Mouse (Mus musculus) gastrocnemius, adult 2 months (tissue): Measurements from ENCODE around the gene Hdac2. TPM values are rescaled to one million over a fixed set of nuclear protein-coding genes. Genes with fewer than 3 reads are reported as not detected.

ENCODE experiments used
- DNase-seq: peaks from one replicate; pipeline ENCODE4 v3.0.0; 2022
- H3K27ac ChIP-seq: fragments of 200-600 bp; 2 replicates; pipeline ENCODE4 v1.8.1; 2022; ENCODE audit warnings: mild to moderate bottlenecking
- H3K4me3 ChIP-seq: fragments of 200-600 bp; 2 replicates; pipeline ENCODE4 v1.8.1; 2022; ENCODE audit warnings: mild to moderate bottlenecking, moderate library complexity
- CTCF ChIP-seq: fragments of 200-600 bp; IDR thresholded peaks from 2 replicates; pipeline ENCODE4 v1.8.1; 2022; ENCODE audit warnings: antibody characterized with exemption, mild to moderate bottlenecking, moderate library complexity
- intact Hi-C: fragments of 180-260 bp; cut with DNase I; formaldehyde crosslinking; loops from one replicate; pipeline ENCODE4 v1.15.1; 2025
- long read RNA-seq, 2 experiments: library from polyadenylated mRNA; stranded (forward); transcript quantifications; one replicate each; pipeline ENCODE4 v2.0.0; 2021
- total RNA-seq, 2 experiments: library from RNA; stranded (reverse); gene quantifications; 2 replicates each; pipeline ENCODE4 v1.2.3; 2021

Gene Hdac2
- 10 to 100 TPM; 51.8 to 58.3 TPM for total RNA-seq
- long read RNA-seq, experiment 1, transcript Hdac2-201 (14 exons, 2,005 nt): major isoform, 88 of 96 reads
- long read RNA-seq, experiment 1, partial matches to known transcripts: 3 of 96 reads
- long read RNA-seq, experiment 1, other reads (novel, unspliced or antisense): 3 of 96 reads
- long read RNA-seq, experiment 2, transcript Hdac2-201 (14 exons, 2,005 nt): major isoform, 76 of 88 reads
- long read RNA-seq, experiment 2, partial matches to known transcripts: 7 of 88 reads
- long read RNA-seq, experiment 2, other reads (novel, unspliced or antisense): 4 of 88 reads

DNA sequence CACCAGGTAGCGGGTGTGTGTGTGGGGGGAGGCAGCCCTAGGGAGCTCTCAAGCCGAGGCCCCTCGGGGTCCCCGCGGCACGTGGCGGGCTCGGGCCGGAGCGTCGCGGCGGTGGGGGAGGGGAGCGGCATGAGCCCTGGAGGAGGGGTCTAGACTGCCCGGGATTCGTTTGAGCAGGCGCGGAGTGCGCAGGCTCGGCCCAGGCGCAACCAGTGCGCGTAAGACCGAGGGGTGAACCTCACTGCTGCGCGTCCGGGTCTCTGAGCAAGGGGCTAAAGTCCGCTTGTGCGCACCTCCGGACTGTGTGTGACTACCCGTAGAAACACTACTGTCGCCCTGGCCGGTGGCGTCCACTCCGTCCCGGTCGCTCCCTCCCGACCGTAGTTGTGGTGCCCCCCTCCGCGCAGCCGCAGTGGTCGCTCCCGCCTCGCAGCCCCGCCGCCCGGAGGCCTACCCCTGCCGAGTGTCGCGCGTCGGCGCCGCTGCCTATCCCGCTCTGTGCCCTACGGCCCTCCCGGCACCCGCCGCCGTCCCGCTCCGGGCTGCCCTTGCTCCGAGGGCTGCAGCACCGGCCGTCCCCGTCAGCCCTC lies at the start of gene Hdac2:
Gene Hdac2 (plus strand): TSS at position 459 of the 590 bp plus-strand sequence.
- DNase-seq: peak; percentile 93
- intact Hi-C loops: loop anchor here (5.0 kb wide), 1 partner anchor 77 kb away; no protein-coding TSS in a partner anchor
- Histone ChIP-seq H3K27ac (peak within 1 kb of the TSS; percentile 100), H3K4me3 (peak within 1 kb of the TSS; percentile 94)
- TF ChIP-seq CTCF: no peak

DNA sequence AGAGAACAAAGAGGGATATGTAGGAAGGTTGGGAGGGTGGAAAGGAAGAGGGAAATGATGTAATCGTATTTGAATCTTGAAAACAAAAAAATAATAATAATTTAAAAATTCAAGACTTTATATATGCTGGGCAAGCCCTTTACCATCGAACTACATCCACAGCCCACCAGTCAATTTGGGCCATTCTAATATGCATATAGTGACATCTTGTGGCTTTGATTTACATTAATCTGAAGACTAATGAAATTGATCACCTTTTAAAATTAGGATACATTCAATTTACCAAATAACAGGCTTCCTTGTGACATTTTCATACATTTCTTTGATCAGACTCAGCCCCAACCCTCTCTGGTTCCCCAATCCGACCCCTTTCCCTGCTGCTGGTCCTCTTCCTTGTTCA lies 46.1 kb upstream of the Hdac2 start:
- no peak overlapping the region for H3K4me3 ChIP-seq
- DNase-seq: no peak
- no peak overlapping the region for H3K27ac ChIP-seq
- TF ChIP-seq CTCF: peak; percentile 52
- intact Hi-C loops: loop anchor here (5.0 kb wide), 2 partner anchors 86 to 376 kb away; no protein-coding TSS in a partner anchor

DNA sequence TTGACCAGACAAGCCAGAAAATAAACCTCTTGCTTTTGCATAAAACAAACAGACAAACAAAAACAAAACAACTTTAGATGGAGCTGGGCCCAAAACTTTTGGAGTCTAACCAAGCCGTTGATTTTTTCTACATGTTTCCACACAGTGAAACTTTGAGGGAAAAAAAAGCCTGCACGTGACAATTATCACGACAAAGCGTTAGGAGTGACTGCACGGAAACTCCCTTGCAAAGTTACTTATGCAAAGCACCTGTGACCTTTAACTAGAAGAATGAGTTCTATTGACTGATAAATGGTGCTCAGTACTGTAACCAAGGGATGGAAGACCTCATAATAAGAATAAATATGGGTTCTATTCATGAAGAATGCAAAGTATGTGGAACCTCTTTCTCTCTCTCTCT lies 38.5 kb upstream of the Hdac2 start:
- Histone ChIP-seq H3K27ac (no peak overlapping the region), H3K4me3 (no peak overlapping the region)
- intact Hi-C loops: no loop called here
- DNase-seq: no peak
- no peak for TF ChIP-seq CTCF

DNA sequence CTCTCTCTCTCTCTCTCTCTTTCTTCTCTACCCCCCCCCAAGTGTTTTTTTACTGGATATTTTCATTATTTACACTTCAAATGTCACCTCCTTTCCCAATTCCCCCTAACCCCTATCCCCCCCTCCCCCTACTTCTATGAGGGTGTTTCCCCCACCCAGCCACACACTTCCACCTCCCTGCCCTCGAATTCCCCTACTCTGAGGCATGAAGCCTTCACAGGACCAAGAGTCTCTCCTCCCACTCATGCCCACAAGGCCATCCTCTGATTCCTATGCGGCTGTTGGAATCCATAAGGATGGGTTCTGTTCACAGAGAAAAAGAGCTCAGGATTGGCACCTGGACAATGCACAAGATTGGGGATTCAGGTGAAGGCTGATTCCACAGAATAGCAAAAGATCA lies 38.1 kb upstream of the Hdac2 start:
- Histone ChIP-seq H3K27ac (no peak overlapping the region), H3K4me3 (no peak overlapping the region)
- TF ChIP-seq CTCF: no peak
- DNase-seq: no peak
- intact Hi-C loops: no loop called here

DNA sequence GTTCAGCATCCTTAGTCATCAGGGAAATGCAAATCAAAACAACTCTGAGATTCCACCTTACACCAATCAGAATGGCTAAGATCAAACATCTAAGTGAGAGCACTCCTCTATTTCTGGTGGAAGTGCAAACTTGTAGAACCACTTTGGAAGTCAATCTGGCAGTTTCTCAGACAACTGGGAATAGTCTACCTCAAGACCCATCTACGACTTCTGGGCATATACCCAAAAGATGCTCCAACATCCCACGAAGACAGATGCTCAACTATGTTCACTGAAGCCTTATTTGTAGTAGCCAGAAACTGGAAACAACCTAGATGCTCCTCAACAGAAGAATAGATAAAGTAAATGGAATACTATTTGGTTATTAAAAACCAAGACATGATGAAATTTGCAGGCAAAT lies 22.6 kb upstream of the Hdac2 start:
- intact Hi-C loops: no loop called here
- DNase-seq: no peak
- TF ChIP-seq CTCF: no peak

DNA sequence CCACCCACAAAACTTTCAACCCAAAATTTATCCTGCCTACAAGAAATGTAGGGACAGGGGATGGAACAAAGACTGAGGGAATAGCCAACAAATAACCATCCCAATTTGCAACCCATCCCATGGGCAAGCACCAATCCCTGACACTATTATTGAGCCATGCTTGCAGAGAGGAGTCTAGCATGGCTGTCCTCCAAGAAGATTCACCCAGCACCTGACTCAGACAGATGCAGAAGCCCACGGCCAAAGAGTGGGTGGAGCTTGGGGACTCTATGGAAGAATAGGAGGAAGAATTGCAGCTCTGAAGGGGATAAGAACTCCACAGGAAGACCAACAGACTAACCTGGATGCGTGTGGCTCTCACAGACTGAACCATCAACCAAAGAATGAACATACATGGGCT lies 21.7 kb upstream of the Hdac2 start:
- intact Hi-C loops: no loop called here
- H3K4me3 ChIP-seq: no peak overlapping the region
- no peak for DNase-seq
- no peak overlapping the region for H3K27ac ChIP-seq
- TF ChIP-seq CTCF: no peak

More for the DNA sequence above, 22.6 kb upstream of the Hdac2 start:
- H3K4me3 ChIP-seq: no peak overlapping the region
- H3K27ac ChIP-seq: no peak overlapping the region

DNA sequence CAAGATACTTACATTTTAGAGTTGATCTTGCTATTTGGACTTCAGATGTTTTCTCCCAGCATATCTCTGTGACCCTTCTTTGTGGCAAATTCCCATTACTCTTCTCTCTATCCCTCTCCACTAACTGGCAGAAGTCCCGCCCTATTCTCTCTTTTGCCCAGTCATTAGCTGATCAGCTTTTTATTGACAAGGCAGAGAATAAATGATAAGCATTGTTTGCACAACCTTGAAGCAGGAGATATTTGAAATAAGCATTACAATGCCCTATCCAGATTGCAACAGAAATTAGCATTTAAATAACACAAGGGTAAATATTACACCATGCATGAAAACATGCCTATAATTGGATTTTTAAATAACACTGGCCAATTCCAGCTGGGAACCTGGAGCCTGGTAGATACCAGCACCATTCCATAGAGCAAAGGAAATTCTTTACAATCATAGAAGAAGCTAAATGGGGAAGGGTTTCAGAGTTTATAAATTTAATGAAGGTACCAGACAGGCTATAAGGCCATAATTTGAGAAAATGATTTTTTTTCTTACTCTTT lies 14.7 kb upstream of the Hdac2 start:
- DNase-seq: no peak
- Histone ChIP-seq H3K4me3 (no peak overlapping the region), H3K27ac (no peak overlapping the region)
- no peak for TF ChIP-seq CTCF
- intact Hi-C loops: no loop called here

DNA sequence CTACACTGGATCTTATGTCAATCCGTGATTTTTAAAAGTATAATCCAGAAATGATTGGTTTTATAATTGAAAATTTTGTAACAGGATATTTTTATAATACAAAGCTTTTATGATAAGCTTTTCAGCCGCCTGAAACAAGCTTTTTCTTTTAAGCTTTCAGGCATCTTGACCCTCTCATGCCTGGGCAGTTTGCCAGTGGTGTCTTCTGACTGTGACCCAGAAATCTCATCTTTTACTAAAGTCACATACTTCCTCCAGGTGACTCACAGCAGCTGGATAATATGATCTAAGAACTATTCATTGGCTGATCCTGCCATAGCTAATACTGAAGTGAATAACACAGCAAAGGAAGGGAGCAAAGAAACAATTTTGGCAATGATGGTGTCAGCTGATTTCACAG lies 9.9 kb upstream of the Hdac2 start:
- intact Hi-C loops: no loop called here
- no peak overlapping the region for H3K27ac ChIP-seq
- TF ChIP-seq CTCF: no peak
- no peak for DNase-seq
- H3K4me3 ChIP-seq: no peak overlapping the region

DNA sequence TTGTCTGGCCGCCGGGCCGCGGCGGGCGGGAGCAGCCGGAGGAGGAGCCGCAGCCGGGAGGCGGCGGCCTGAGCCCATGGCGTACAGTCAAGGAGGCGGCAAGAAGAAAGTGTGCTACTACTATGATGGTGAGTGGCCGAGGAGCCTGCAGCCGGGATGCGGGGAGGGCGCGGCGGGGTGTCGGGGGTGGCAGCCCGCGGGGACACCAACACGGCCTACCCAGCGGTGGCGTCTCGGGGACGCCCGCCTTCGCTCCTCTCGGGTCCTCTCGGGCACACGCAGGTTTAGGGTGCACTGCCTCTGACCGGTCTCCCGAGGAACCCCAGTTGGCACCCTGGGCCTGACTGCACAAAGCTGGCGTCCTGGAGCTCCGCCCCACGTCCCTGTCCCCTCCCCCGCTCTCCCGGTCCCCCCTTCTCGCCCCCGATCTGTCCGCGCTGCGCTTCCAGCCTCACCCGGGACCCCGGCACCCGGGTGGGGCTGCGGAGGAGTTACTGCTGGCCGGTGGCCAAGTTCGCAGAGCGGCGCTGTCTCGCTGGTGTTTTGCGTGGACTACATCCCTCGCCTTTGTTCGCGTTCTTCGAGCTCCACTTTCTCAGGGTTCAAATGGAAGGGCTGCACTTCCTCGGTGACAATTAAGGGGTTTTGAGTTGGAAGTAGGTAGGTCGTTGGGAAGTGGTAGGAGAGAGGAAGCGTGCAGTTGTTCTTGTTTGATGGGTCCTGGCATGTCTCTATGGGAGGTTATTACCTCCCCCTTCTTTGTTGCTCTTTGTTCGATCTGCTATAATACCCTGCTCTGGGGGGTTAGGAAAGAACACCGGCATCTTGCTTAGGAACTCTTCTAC lies 554 bp downstream of the Hdac2 start:
- no peak for TF ChIP-seq CTCF
- intact Hi-C loops: loop anchor here (5.0 kb wide), 1 partner anchor 78 kb away; no protein-coding TSS in a partner anchor
- H3K27ac ChIP-seq: peak overlapping the region; percentile 100
- H3K4me3 ChIP-seq: peak overlapping the region; percentile 94
- peak; percentile 77 for DNase-seq

DNA sequence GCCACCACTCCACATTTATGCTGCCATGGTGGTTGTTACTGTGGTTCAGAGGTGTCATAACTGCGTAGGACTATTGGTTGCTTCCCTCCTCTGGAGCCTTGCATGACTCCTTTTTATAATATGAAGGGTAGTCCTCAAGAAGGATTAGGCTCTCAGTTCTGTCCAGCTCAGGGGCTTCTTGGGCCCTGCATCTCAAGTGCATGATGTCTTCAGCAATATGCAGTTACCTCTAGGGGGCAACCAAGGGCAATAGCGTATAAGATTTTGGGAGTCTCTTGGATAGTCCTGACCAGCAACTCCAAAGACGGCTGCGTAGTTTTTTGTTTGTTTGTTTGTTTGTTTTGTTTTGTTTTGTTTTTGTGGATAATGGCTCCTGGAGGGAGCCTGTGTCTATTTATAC lies 7.5 kb downstream of the Hdac2 start:
- intact Hi-C loops: no loop called here
- Histone ChIP-seq H3K4me3 (no peak overlapping the region), H3K27ac (no peak overlapping the region)
- DNase-seq: no peak
- TF ChIP-seq CTCF: peak; percentile 9; the same call in 1 of the 2 replicates

DNA sequence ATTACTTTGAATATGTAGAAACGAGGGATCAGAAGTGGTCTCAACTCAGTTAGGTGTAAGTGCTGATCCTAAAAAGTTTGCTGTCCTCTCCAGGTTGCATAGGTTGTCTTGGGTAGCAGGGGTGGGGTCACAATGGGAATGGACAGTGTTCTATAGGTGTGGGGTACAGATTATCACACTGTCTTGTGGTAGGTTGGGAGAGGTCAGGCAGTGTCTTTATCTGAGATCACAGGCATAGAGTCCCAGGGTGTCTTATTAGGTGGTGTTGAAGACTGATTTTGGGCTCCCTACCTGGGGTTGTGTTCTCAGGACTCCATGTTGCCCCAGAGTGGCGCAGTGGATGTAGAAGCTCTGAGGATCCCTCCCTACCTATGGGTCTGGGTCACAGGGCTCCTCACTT lies 17.8 kb downstream of the Hdac2 start:
- DNase-seq: no peak
- intact Hi-C loops: no loop called here
- Histone ChIP-seq H3K27ac (no peak overlapping the region), H3K4me3 (no peak overlapping the region)
- TF ChIP-seq CTCF: no peak

DNA sequence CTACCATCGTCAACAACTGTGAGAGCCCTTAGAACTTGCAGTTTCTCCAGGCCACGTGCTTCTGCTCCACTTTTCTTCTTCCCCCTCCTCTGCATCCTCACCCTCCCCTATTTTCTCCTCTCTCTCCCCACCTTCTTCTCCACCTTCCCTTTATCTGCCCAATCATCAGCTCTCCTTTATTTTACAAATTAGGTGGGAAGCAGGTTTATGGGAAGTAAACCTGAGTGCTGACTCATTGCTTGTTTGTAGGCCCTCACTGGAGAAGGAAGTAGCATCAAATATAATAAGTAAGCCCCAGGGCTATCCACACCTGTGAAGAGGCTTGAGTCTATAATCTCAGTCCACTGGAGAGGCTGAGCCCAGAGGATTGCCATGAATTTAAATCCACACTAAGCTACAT lies 26.5 kb downstream of the Hdac2 start:
- intact Hi-C loops: no loop called here
- Histone ChIP-seq H3K27ac (0 out of 2 replicates have a peak overlapping the region, but pooled peaks have one; percentile 28), H3K4me3 (no peak overlapping the region)
- DNase-seq: no peak
- TF ChIP-seq CTCF: no peak
